Mouse (Mus musculus) hindbrain, embryonic 15.5 days (tissue): Measurements from ENCODE around the gene Myo1b. TPM values are rescaled to one million over a fixed set of nuclear protein-coding genes. Genes with fewer than 3 reads are reported as not detected.
"Not testable (repeated sequence)": the region's sequence is repeated elsewhere in the genome, so short reads cannot be mapped to it uniquely, and the experiment has no call there.

Source experiments
- ATAC-seq: fragments of 200-750 bp; cut with Nextera tagmentation; 2 replicates; pipeline ENCODE4 v1.8.0; 2017; ENCODE audit warnings: low read depth, moderate number of reproducible peaks, moderate TSS enrichment; ENCODE audit not compliant: low FRiP score
- H3K27ac ChIP-seq: fragments of 300-500 bp; sonication (generic); replicated peaks from 2 replicates; pipeline ENCODE4 v1.5.1; 2015; ENCODE audit warnings: mild to moderate bottlenecking, inconsistent platforms
- H3K27me3 ChIP-seq: fragments of 300-500 bp; sonication (generic); 2 replicates; pipeline ENCODE4 v1.6.1; 2015; ENCODE audit warnings: control low read depth, inconsistent platforms
- H3K36me3 ChIP-seq: fragments of 300-500 bp; sonication (generic); 2 replicates; pipeline ENCODE4 v1.6.1; 2015; ENCODE audit warnings: control low read depth, inconsistent platforms
- H3K4me1 ChIP-seq: fragments of 300-500 bp; sonication (generic); replicated peaks from 2 replicates; pipeline ENCODE4 v1.6.1; 2015; ENCODE audit warnings: control low read depth, inconsistent platforms
- H3K4me2 ChIP-seq: fragments of 300-500 bp; sonication (generic); 2 replicates; pipeline ENCODE4 v1.6.1; 2015; ENCODE audit warnings: moderate library complexity, mild to moderate bottlenecking, inconsistent platforms
- H3K4me3 ChIP-seq: fragments of 300-500 bp; sonication (generic); 2 replicates; pipeline ENCODE4 v1.5.1; 2015; ENCODE audit warnings: mild to moderate bottlenecking, inconsistent platforms
- H3K9ac ChIP-seq: fragments of 300-500 bp; sonication (generic); 2 replicates; pipeline ENCODE4 v1.6.1; 2015; ENCODE audit warnings: inconsistent platforms
- H3K9me3 ChIP-seq: fragments of 300-500 bp; sonication (generic); 2 replicates; pipeline ENCODE4 v1.6.1; 2016; ENCODE audit warnings: control low read depth, inconsistent platforms
- WGBS: fragments of 180-500 bp; shearing (Covaris S2); methylation state at CpG from one replicate; pipeline ENCODE4 v1.1.7; 2015; 5-methylcytosine and 5-hydroxymethylcytosine counted together
- polyA plus RNA-seq: library from polyadenylated mRNA; unstranded; fragments of >200 nt; fragmentation: Nextera tagmentation; extraction: Ambion mirVana; gene quantifications from 2 replicates; pipeline ENCODE4 v1.2.1, GENCODE M21; 2015

Gene Myo1b
- polyA plus RNA-seq, 1 experiment from 2014 or later = 50.1 TPM

GRCm38 (mm10) chr1:51871234-51871633 lies 44.6 kb downstream of the Myo1b start:
- not testable (repeated sequence) for H3K4me2 ChIP-seq, H3K4me1 ChIP-seq, H3K27me3 ChIP-seq, H3K9me3 ChIP-seq, H3K4me3 ChIP-seq, H3K27ac ChIP-seq, H3K9ac ChIP-seq, H3K36me3 ChIP-seq
- peak; percentile 78; the same call in 1 of the 2 replicates for ATAC-seq
- WGBS = 77% methylated on average over 2 of the region's 2 CpGs

GRCm38 (mm10) chr1:51862828-51863421 lies 52.9 kb downstream of the Myo1b start:
- H3K36me3 ChIP-seq = no peaks in the 10 kb centered on the region
- no peak overlapping the region for H3K27ac ChIP-seq
- H3K4me3 ChIP-seq = no peak overlapping the region
- H3K27me3 ChIP-seq = no peaks in the 10 kb centered on the region
- ATAC-seq = no peak
- peaks cover 9% of the 10 kb centered on the region for H3K4me1 ChIP-seq
- H3K4me2 ChIP-seq = no peak overlapping the region
- 97% methylated on average over 8 of the region's 8 CpGs for WGBS
- H3K9ac ChIP-seq = no peak overlapping the region
- no peaks in the 10 kb centered on the region for H3K9me3 ChIP-seq

GRCm38 (mm10) chr1:51860837-51861236 lies 55.0 kb downstream of the Myo1b start:
- ATAC-seq = no peak
- H3K36me3 ChIP-seq = no peaks in the 10 kb centered on the region
- no peaks in the 10 kb centered on the region for H3K27me3 ChIP-seq
- no peak overlapping the region for H3K4me2 ChIP-seq
- no peaks in the 10 kb centered on the region for H3K9me3 ChIP-seq
- H3K4me3 ChIP-seq = no peak overlapping the region
- H3K27ac ChIP-seq = no peak overlapping the region
- H3K4me1 ChIP-seq = no peaks in the 10 kb centered on the region
- 88% methylated on average over 10 of the region's 10 CpGs for WGBS
- H3K9ac ChIP-seq = no peak overlapping the region

- H3K4me3 ChIP-seq = no peak overlapping the region
- peaks cover 5% of the 10 kb centered on the region; the same call in 1 of the 2 replicates for H3K4me1 ChIP-seq
- no peaks in the 10 kb centered on the region for H3K36me3 ChIP-seq
- WGBS = 87% methylated on average over 4 of the region's 4 CpGs
- no peak for ATAC-seq
- no peak overlapping the region for H3K9ac ChIP-seq
- H3K27me3 ChIP-seq = no peaks in the 10 kb centered on the region
- H3K9me3 ChIP-seq = no peaks in the 10 kb centered on the region
- H3K4me2 ChIP-seq = no peak overlapping the region
- no peak overlapping the region for H3K27ac ChIP-seq
Observed at GRCm38 (mm10) chr1:51856946-51857345, 58.9 kb downstream of the Myo1b start.

- WGBS = 86% methylated on average over 11 of the region's 11 CpGs
- H3K9me3 ChIP-seq = no peaks in the 10 kb centered on the region
- no peaks in the 10 kb centered on the region for H3K27me3 ChIP-seq
- no peak overlapping the region for H3K27ac ChIP-seq
- peaks cover 6% of the 10 kb centered on the region; the same call in 1 of the 2 replicates for H3K4me1 ChIP-seq
- H3K9ac ChIP-seq = no peak overlapping the region
- no peaks in the 10 kb centered on the region for H3K36me3 ChIP-seq
- no peak overlapping the region for H3K4me3 ChIP-seq
- H3K4me2 ChIP-seq = no peak overlapping the region
- no peak for ATAC-seq
Observed at GRCm38 (mm10) chr1:51856245-51856915, 59.5 kb downstream of the Myo1b start.

- ATAC-seq = no peak
- H3K27me3 ChIP-seq = no peaks in the 10 kb centered on the region
- H3K36me3 ChIP-seq = no peaks in the 10 kb centered on the region
- no peak overlapping the region for H3K4me2 ChIP-seq
- WGBS = 70% methylated on average over 10 of the region's 10 CpGs
- no peak overlapping the region for H3K9ac ChIP-seq
- H3K9me3 ChIP-seq = no peaks in the 10 kb centered on the region
- no peak overlapping the region for H3K4me3 ChIP-seq
- no peak overlapping the region for H3K27ac ChIP-seq
- peaks cover 6% of the 10 kb centered on the region; the same call in 1 of the 2 replicates for H3K4me1 ChIP-seq
Observed at GRCm38 (mm10) chr1:51855541-51856244, 60.2 kb downstream of the Myo1b start.

GRCm38 (mm10) chr1:51852314-51852713 lies 63.6 kb downstream of the Myo1b start:
- no peak for ATAC-seq
- peaks cover 11% of the 10 kb centered on the region for H3K4me1 ChIP-seq
- H3K9ac ChIP-seq = no peak overlapping the region
- H3K4me3 ChIP-seq = no peak overlapping the region
- 64% methylated on average over 5 of the region's 5 CpGs for WGBS
- no peaks in the 10 kb centered on the region for H3K9me3 ChIP-seq
- no peak overlapping the region for H3K4me2 ChIP-seq
- H3K36me3 ChIP-seq = no peaks in the 10 kb centered on the region
- H3K27me3 ChIP-seq = no peaks in the 10 kb centered on the region
- H3K27ac ChIP-seq = no peak overlapping the region

GRCm38 (mm10) chr1:51849570-51850211 lies 66.2 kb downstream of the Myo1b start:
- Histone ChIP-seq H3K36me3 (no peaks in the 10 kb centered on the region), H3K4me2 (no peak overlapping the region), H3K4me3 (no peak overlapping the region), H3K27me3 (no peaks in the 10 kb centered on the region), H3K27ac (0 out of 2 replicates have a peak overlapping the region, but pooled peaks have one; percentile 21), H3K9ac (no peak overlapping the region), H3K4me1 (peaks cover 11% of the 10 kb centered on the region), H3K9me3 (no peaks in the 10 kb centered on the region)
- WGBS = 50% methylated on average over 8 of the region's 8 CpGs
- no peak for ATAC-seq

- no peak for ATAC-seq
- Histone ChIP-seq H3K27me3 (no peaks in the 10 kb centered on the region), H3K9me3 (no peaks in the 10 kb centered on the region), H3K27ac (no peak overlapping the region), H3K4me2 (no peak overlapping the region), H3K4me1 (peaks cover 5% of the 10 kb centered on the region; the same call in 1 of the 2 replicates), H3K4me3 (no peak overlapping the region), H3K9ac (no peak overlapping the region), H3K36me3 (no peaks in the 10 kb centered on the region)
- 83% methylated on average over 2 of the region's 2 CpGs for WGBS
Observed at GRCm38 (mm10) chr1:51845264-51846036, 70.4 kb downstream of the Myo1b start.

- ATAC-seq = peak; percentile 61; the same call in 1 of the 2 replicates
- Histone ChIP-seq H3K4me3 (no peak overlapping the region), H3K4me2 (no peak overlapping the region), H3K9ac (no peak overlapping the region), H3K27ac (no peak overlapping the region), H3K36me3 (no peaks in the 10 kb centered on the region), H3K27me3 (no peaks in the 10 kb centered on the region), H3K4me1 (peaks cover 7% of the 10 kb centered on the region; the same call in 1 of the 2 replicates), H3K9me3 (no peaks in the 10 kb centered on the region)
- 78% methylated on average over 11 of the region's 11 CpGs for WGBS
Observed at GRCm38 (mm10) chr1:51837845-51838623, 77.8 kb downstream of the Myo1b start.

- peaks cover 7% of the 10 kb centered on the region; the same call in 1 of the 2 replicates for H3K4me1 ChIP-seq
- no peaks in the 10 kb centered on the region for H3K27me3 ChIP-seq
- H3K9me3 ChIP-seq = no peaks in the 10 kb centered on the region
- no peak overlapping the region for H3K4me2 ChIP-seq
- H3K9ac ChIP-seq = no peak overlapping the region
- no peak overlapping the region for H3K4me3 ChIP-seq
- 60% methylated on average over 4 of the region's 4 CpGs for WGBS
- no peak for ATAC-seq
- no peaks in the 10 kb centered on the region for H3K36me3 ChIP-seq
- no peak overlapping the region for H3K27ac ChIP-seq
Observed at GRCm38 (mm10) chr1:51837311-51837710, 78.6 kb downstream of the Myo1b start.
